Mouse (Mus musculus): ENCODE results near the gene Trim44. TPM values are rescaled to one million over a fixed set of nuclear protein-coding genes. Genes with fewer than 3 reads are reported as not detected.

The Trim44 gene
- polyA plus RNA-seq, 1 experiment = 4.3 TPM

GRCm38 (mm10) chr2:102409741-102410140, 2.1 kb upstream of the Trim44 start:
- no peak for DNase-seq (ENCODE audit: low read depth, low spot score)
- WGBS = 71% methylated on average over 3 of the region's 3 CpGs

GRCm38 (mm10) chr2:102406324-102407304, 1.0 kb downstream of the Trim44 start:
- WGBS = 66% methylated on average over 4 of the region's 4 CpGs
- DNase-seq (ENCODE audit: low read depth, low spot score) = no peak

DNA sequence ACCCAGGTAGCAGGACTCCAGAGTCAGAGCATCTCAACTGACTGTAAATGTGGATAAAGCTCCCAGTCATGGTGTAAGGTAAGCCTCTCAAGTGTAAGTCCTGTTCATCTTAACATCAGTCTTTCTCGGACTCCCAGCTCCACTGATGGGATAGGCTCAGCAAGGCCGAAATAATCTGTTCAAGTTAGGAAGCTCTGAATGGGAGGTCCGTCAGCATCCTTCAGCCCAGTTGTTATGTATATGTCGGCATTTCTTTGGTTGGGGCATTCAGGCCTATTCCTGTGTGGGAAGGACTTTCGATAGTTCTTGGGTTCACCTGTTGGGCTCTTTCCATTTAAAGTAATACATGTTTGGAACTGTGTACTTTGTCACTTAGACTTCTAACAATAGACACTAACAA, 3.6 kb downstream of the Trim44 start:
- no peak for DNase-seq (ENCODE audit: low read depth, low spot score)
- WGBS = 95% methylated on average over 5 of the region's 5 CpGs

- DNase-seq (ENCODE audit: low read depth, low spot score) = no peak
- WGBS = 75% methylated on average over 4 of the region's 4 CpGs
These were observed 4.3 kb downstream of the Trim44 start for GRCm38 (mm10) chr2:102403306-102403705.

DNA sequence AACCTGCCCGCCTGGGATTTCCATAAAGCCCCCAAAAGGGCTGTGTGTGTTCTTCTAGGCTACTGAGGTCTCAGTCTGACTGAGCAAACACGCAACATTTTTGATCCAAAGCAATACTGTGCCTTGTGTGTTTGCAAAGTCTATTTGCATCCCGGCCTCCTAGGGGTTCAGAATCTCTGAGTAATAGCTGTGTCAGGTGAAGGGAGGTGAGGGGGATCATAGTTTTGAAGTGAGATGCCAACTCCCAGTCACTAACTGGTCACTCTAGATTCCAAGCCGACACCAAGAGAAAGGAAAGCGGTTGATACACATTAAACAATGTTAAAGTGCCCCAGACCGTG, 6.3 kb downstream of the Trim44 start:
- WGBS = 10% methylated on average over 6 of the region's 6 CpGs
- DNase-seq (ENCODE audit: low read depth, low spot score) = peak; percentile 11

DNA sequence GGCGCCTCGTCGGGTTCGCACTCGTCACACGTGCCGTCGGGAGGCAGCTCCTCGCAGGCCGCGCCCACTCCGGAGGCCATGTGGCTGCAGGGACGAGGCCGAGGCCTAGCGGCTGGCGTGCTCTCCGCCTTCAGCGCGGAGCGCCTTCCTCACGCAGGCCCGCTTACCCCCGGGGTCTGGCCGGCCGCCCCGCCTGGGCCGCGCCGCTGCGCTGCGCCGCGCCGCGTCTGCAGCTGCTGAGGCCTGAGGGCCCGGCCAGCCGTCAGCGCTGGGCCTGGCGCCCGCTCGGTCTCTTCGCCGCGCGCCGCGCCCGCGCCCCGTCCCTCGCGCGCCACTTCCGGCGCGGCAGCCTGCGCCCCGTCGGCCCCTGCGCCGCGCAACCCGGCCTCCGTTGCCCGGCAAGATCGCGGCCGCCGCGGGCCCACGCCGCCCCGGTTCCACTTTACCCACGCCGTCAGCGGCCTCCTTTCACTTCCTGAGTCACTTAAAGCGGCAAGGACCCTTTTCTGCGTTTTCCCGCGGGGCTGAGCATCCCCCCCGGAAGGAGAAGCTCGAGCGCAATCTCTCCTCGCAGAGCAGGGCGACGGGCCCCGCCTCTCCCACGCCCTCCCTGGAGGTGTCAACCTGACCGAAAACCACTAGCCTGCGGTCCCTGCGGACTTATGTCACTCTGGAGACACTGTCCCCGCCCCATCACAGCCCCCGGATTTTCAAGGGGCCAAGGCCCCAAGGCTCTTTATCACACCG, 6.8 kb downstream of the Trim44 start:
- under 1% methylated on average over 94 of the region's 94 CpGs for WGBS
- peak; percentile 37 for DNase-seq (ENCODE audit: low read depth, low spot score)

DNA sequence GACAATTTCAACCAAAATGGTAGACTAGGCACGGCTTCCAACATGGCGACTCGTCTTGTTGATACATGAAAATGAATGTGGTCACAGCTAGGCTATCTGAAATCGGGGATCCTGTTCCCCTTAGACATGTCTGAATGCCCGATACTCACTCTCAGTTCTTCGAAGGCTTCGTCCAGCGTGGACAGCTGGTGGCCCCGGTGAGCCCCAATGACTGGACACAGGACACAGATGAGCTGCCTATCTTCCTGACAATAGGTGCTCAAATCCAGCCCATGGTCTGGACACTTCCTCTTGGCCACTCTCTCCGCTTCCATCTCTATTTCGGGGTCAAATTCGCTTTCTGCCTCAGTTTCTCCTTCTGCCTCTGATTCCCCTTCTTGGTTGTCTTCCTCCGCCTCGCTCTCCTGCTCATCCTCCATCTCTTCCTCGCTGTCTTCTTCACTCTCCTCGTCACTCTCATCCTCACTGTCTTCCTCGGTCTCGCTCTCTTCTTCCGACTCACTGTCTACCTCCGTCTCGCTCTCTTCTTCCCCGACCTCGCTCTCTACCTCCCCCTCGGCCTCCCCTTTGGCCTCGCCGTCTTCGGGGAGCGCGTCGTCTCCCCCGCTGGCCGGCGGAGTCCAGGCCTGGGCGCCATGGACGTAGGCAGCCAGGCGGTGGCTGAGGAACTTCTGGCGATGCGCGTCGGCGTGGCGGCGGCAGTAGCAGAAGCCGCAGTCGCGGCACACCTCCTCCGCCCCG, 7.6 kb downstream of the Trim44 start:
- DNase-seq (ENCODE audit: low read depth, low spot score) = no peak
- 42% methylated on average over 48 of the region's 48 CpGs for WGBS

DNA sequence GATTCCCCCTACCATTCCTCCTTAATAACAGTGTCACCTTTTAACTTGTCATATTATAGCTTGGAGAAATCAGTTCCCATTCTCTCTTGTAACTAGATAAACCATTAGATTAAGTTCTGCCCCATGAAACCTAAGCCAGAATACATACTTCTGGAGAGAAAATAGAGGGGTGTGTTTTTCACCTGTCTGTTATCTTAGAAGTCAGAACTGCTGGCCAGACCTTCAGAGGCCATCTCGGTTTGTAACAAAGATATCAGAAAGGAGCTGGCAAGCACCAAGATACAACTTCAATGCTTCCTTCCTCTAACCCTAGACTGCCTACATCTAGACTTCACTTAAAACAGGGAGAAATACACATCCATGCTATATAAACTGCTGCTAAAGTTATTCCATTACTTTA, 11.1 kb downstream of the Trim44 start:
- 41% methylated on average over 1 of the region's 1 CpGs for WGBS
- DNase-seq (ENCODE audit: low read depth, low spot score) = no peak

DNA sequence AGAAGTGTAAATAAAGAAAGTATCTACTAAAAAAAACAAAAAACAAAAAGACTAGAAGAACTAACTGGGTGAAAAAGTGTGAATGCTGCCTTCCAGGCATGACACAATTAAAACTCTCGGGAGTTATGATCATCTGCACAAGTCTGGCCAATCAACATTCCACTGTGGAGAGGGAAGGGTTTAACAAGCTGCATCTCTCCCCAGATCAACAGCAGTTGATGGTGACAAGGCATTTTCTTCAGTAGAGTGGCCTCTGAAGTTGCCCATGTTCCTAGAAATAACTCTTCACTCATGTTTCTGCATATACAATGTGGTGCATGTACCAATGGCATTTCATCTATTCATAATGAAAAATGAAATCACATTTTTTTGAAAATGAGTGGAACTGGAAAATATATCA, 14.2 kb downstream of the Trim44 start:
- DNase-seq (ENCODE audit: low read depth, low spot score) = no peak
- WGBS = 83% methylated on average over 1 of the region's 1 CpGs

DNA sequence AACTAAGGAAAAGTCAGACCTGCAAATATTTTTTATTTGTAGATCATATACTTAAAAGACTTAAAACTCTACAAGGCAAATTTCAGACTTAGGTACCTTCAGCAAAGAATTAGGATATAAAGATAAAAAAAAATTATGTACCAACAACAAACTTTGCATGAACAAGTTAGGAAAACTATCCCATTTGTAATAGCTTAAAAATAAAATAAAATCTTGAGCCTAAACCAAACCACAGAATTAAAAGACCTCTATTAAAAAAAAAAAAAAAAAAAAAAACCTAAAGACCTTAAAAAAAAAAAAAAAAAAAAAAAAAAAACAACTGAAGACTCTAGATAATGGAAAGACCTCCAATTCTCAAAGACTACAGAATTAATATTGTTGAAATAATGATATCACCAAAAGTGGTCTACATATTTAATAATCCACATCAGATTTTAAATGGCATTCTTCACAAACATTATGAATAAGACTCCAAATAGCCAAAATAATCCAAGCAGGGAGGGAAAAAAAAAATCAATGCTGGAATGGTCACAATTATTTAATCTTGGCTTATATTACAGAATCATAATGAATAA, 22.2 kb downstream of the Trim44 start:
- DNase-seq (ENCODE audit: low read depth, low spot score) = no peak

DNA sequence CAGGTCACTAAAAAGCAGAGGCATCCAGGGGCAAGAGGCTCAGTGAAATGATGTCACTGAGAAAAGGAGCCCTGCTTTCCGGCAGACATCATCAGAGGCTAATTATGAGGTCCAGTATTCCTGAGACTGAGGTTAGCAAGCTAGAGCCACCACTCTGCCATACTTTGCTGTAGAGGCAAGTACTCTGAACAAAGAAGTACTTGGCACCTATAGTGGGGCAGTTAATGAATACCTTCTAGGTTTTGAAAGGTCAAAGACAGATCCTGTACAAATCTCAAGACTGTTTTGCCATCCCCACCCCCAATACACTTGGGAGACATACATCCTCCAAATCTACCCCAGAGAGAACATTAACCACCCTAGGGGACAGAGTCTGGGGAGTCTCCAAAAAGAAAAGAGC, 23.1 kb downstream of the Trim44 start:
- WGBS = 61% methylated on average over 1 of the region's 1 CpGs
- DNase-seq (ENCODE audit: low read depth, low spot score) = no peak

DNA sequence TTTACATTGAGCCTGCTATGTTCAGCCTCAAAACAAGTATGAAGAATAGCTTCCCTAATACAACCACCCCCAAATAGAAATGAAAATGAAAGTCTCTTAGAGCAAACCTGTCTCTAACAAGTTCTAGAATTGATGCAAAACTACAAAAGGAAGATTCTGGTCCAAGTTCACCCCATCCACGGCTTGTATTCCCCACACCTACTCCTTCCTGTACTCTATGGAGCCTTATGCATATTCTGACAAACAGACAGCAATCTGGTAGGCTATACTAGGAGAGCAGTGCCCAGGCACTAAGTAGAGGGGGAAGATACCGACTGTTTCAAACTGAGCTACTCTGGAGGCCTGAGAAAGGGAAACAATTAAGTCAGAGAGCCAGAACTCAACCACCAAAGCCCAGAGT, 23.6 kb downstream of the Trim44 start:
- DNase-seq (ENCODE audit: low read depth, low spot score) = no peak
- WGBS = 35% methylated on average over 2 of the region's 2 CpGs

DNA sequence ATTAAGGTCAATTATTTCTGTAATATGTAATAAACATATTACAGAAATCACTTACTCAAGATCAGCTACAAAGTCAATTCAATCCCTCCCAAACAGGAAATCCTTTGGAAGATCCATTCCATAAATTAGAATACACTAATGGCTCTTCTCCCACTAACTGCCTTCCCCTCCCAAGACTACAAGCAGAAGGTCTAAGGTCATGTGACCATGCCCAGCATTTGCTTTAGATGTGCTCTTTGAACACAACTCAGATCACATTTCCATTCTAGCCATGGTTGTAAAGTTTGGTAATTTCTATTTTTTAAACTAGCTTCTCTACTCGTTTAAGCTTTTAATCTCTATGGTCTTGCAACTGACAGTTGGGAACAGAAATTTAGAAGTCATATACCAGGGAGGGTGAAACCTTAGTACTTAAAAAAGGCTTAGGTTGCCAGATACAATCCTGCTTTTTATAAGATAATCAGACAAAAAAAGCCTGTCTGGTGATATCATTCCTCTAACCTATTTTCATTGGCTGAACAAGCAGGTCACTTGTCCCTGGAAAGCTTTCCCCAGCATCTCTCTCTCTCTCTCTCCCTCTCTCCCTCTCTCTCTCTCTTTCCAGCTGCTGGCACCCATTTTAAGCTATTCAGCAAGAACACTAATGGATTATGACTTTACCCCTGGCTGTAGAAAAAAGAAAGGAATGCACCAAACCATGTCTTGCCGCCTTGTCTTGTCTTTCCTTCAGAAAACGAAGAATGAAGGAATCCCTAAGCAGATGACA, 24.4 kb downstream of the Trim44 start:
- DNase-seq (ENCODE audit: low read depth, low spot score) = no peak
- WGBS = 63% methylated on average over 3 of the region's 3 CpGs

DNA sequence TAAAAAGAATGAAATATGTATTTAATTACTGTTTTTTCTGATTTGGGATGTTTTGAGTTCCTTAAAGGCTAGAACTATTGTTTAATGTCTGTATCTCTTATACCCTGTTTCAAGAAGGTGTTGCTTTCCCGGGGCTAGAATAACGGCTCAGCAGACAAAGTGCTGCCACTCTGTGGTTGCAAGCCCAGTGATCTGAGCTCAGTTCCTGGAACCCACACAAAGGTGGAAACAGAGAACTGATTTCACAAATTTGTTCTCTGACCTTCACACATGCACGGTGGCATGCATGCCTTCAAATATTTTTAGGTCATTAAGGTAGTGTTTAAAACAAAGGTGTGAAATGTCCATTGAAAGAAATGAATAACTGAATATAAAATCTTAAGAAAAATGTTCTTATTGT, 25.1 kb downstream of the Trim44 start:
- no peak for DNase-seq (ENCODE audit: low read depth, low spot score)

GRCm38 (mm10) chr2:102380581-102380980, 27.0 kb downstream of the Trim44 start:
- WGBS = 87% methylated on average over 2 of the region's 2 CpGs
- no peak for DNase-seq (ENCODE audit: low read depth, low spot score)

More for the DNA sequence above, 25.1 kb downstream of the Trim44 start:
- 62% methylated on average over 3 of the region's 3 CpGs for WGBS

- 68% methylated on average over 1 of the region's 1 CpGs for WGBS
- no peak for DNase-seq (ENCODE audit: low read depth, low spot score)
These were observed 28.7 kb downstream of the Trim44 start for GRCm38 (mm10) chr2:102378928-102379327.

DNA sequence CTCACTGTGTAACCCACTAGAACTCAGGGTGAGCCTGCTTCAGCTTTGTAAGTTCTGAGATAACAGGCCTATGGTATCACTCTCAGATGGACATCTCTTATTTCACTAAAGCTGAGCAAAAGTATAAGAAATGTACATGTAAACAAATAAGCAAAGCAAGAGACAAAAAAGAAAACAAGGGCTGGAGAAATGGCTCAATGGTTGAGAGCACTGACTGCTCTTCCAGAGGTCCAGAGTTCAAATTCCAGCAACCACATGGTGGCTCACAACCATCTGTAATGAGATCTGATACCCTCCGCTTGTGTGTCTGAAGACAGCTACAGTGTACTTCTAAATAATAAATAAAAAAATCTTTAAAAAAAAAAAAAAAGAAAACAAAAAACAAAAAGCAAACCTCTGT, 29.2 kb downstream of the Trim44 start:
- 86% methylated on average over 1 of the region's 1 CpGs for WGBS
- DNase-seq (ENCODE audit: low read depth, low spot score) = no peak

DNA sequence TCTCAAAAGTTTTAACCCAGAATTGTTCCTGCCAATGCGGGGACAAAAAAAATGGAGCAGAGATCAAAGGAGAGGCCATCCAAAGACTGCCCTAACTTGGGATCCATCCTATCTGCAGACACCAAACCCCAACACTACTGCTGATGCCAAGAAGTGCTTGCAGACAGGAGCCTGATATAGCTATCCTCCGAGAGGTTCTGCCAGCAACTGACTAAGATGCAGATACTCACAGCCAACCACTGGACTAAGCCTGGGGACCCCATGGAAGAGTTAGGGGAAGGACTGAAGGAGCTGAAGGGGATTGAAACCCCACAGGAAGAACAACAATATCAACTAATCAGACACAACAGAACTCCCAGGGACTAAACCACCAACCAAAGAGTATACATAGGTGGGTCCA, 30.3 kb downstream of the Trim44 start:
- no peak for DNase-seq (ENCODE audit: low read depth, low spot score)
- WGBS = 97% methylated on average over 2 of the region's 2 CpGs

- WGBS = 40% methylated on average over 3 of the region's 3 CpGs
These were observed 34.1 kb downstream of the Trim44 start for GRCm38 (mm10) chr2:102373406-102374105.

More at GRCm38 (mm10) chr2:102373406-102374105, 34.1 kb downstream of the Trim44 start:
- no peak for DNase-seq (ENCODE audit: low read depth, low spot score)

Measured in large intestine, adult 2 months (tissue).